Mouse (Mus musculus): Measurements from ENCODE around the gene Slc8a1.

- no peak for TF ChIP-seq GATA1 (IDR thresholded peaks at IDR 0.05; ENCODE audit: borderline replicate concordance, low read length)
- no peak for TF ChIP-seq FLI1 (IDR thresholded peaks at IDR 0.05; ENCODE audit: low read length)
These were observed 71.6 kb downstream of the Slc8a1 start for GRCm38 (mm10) chr17:81666551-81666950.
